Mouse (Mus musculus) olfactory bulb, adult 2 months (tissue): ENCODE data around the gene Sema5a.

Experiments used
- CTCF ChIP-seq: fragments of 200-500 bp; IDR thresholded peaks from 2 replicates; pipeline ENCODE4 v1.5.1; 2012; ENCODE audit warnings: low read depth, mild to moderate bottlenecking, low read length, moderate library complexity; ENCODE audit not compliant: insufficient read depth
- POLR2A ChIP-seq: fragments of 200-500 bp; IDR thresholded peaks from 2 replicates; pipeline ENCODE4 v1.6.1; 2012; ENCODE audit warnings: mild to moderate bottlenecking, low read depth, low read length, moderate library complexity; ENCODE audit not compliant: insufficient read depth

DNA sequence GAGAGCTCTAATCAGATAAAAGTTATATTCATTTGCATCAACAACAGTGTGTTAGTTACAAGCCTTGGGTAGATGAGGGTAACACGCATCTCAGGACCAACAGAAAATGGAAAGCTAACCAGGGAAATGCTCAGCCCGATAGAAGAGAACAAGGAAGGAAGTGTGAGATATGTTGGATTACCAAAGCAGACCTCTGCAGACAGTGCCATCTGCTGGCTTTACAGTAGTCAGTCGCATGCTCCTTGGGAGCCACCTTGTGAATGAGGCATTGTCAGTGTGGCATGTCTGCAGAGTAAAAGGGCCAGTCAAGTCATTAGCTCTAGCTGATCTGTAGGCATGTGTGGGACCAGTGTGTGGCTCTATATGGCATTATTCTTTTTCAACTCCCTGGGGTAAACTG is 486.2 kb downstream of the Sema5a start:
- TF ChIP-seq CTCF, result no peak
- TF ChIP-seq POLR2A, result no peak
